Mouse (Mus musculus): ENCODE measurements at regions not wholly inside any gene's neighbourhood (a gene's known extent, or its start where the extent isn't known, plus 50 kb on each side); places are given as distances from the start of the nearest gene placed in this dataset.

GRCm38 (mm10) chr13:37290636-37291035 lies 54.4 kb upstream of the Ly86 start:
- no peak for DNase-seq

GRCm38 (mm10) chr13:37288993-37289392 lies 56.0 kb upstream of the Ly86 start:
- no peak for DNase-seq

- DNase-seq, result no peak
Observed at GRCm38 (mm10) chr13:37282515-37282914, 62.5 kb upstream of the Ly86 start.

- no peak for DNase-seq
Observed at GRCm38 (mm10) chr13:37279078-37279789, 65.8 kb upstream of the Ly86 start.

- DNase-seq, result peak; percentile 8
Observed at GRCm38 (mm10) chr13:37249581-37250461, 95.2 kb upstream of the Ly86 start.

- no peak for DNase-seq
Observed at GRCm38 (mm10) chr13:37248741-37249140, 96.3 kb upstream of the Ly86 start.

GRCm38 (mm10) chr13:37240048-37240447 lies 105.0 kb upstream of the Ly86 start:
- DNase-seq, result no peak

- no peak for DNase-seq
Observed at GRCm38 (mm10) chr13:37237285-37237684, 107.7 kb upstream of the Ly86 start.

- no peak for DNase-seq
Observed at GRCm38 (mm10) chr13:37225834-37226233, 119.2 kb upstream of the Ly86 start.

- no peak for DNase-seq
Observed at GRCm38 (mm10) chr13:37220436-37220835, 124.6 kb upstream of the Ly86 start.

- no peak for DNase-seq
Observed at GRCm38 (mm10) chr13:37218596-37218995, 126.4 kb upstream of the Ly86 start.

- no peak for DNase-seq
Observed at GRCm38 (mm10) chr13:37214590-37215282, 130.3 kb upstream of the Ly86 start.

- no peak for DNase-seq
Observed at GRCm38 (mm10) chr13:37197136-37197535, 147.1 kb upstream of the F13a1 start.

- no peak for DNase-seq
Observed at GRCm38 (mm10) chr13:37195857-37196256, 145.8 kb upstream of the F13a1 start.

- peak; percentile 7 for DNase-seq
Observed at GRCm38 (mm10) chr13:37181169-37181787, 131.2 kb upstream of the F13a1 start.

GRCm38 (mm10) chr13:37176526-37176925 lies 126.5 kb upstream of the F13a1 start:
- no peak for DNase-seq

- no peak for DNase-seq
Observed at GRCm38 (mm10) chr13:37175997-37176396, 126.0 kb upstream of the F13a1 start.

GRCm38 (mm10) chr13:37158831-37159522 lies 108.9 kb upstream of the F13a1 start:
- DNase-seq, result peak; percentile 16

- DNase-seq, result no peak
Observed at GRCm38 (mm10) chr13:37157808-37158207, 107.8 kb upstream of the F13a1 start.

GRCm38 (mm10) chr13:37151835-37152516 lies 101.9 kb upstream of the F13a1 start:
- no peak for DNase-seq

GRCm38 (mm10) chr13:37149961-37150360 lies 99.9 kb upstream of the F13a1 start:
- DNase-seq, result no peak

Measured in right cerebral cortex, postnatal 14 days (tissue).